Mouse (Mus musculus): ENCODE data around the gene Fbxo41.

The Fbxo41 gene

DNA sequence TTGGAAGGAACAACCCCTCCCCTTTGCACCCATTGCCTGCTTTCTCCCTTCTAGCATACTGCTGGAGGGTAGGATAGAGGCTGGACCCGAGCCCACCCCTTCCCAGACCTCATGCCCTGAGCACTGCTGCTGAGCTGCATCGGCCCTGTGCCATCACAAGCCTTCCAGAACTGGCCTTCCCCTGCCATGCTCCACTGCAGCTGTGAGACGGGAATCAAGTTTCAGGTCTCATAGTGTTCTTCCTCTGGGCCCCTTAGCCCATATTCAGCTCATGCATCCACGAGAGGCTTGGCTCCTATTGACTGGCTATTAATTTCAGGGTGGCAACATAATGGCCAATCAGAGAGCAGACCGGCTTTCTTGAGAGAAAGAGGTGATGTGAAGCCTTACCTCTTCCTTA is 57.5 kb downstream of the Fbxo41 start:
- DNase-seq (ENCODE audit: low spot score): no peak

DNA sequence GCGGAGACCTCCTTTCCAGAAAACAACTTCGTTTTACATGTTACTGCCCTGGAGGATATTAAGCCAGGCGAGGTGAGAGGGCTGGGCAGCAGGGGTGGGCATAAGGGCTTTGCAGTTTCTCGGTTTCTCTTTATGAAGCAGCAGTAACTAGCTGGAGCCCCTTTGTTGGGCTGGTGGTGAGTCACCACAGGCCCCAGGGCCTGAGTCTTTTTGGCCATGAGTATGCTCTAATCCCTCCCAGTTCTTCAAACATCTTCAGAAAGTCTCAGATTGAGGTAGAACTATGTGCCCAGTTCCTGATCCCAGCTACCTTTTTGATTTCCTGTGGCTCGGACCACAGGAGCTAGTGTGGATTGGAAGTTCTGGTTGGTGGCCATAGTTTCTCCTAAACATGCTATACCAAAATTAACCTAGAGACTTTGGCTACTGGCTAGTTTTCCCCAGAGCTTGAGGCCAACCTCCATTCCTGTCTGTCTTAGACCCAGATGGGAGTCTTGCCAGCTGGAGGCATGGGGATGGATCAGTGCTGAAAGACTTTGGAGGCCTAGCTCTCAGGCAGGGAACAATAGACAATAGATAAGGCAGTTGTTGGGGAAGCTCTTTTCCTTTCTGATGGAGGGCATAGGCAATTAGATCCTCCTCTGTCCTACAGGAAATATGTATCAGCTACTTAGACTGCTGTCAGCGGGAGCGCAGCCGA is 58.4 kb downstream of the Fbxo41 start:
- no peak for DNase-seq (ENCODE audit: low spot score)

DNA sequence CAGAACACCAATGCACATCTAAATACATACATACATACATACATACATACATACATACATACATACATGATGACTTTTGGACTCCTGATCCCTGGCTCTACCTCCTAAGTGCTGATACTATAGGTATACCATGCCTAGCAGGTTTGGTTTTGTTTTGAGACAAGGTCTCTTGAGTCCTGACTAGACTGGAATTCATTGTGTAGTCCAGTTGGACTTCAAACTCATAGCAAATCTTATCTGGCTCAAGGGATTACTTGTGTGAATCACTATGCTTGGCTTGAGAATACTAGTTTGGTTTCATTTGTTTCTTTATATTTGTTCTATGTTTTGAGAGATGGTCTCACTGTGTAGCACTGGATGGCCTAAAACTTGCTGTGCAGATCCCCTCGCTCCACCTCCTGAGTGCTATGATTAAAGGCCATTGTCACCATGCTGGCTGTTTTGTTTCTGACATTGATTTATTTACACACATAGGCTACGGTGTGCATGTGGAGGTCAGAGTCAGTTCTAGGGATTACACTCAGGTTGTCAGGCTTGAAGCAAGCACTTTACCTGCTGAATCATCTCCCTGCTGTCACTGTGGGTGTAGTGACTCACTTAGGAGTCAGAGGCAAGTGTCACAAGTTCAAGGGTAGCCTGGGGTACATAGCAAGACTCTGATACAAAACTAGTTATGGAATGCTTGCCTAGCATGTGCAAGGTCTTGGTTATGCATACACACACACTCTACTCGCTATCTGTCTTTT is 59.1 kb downstream of the Fbxo41 start:
- DNase-seq (ENCODE audit: low spot score): no peak

DNA sequence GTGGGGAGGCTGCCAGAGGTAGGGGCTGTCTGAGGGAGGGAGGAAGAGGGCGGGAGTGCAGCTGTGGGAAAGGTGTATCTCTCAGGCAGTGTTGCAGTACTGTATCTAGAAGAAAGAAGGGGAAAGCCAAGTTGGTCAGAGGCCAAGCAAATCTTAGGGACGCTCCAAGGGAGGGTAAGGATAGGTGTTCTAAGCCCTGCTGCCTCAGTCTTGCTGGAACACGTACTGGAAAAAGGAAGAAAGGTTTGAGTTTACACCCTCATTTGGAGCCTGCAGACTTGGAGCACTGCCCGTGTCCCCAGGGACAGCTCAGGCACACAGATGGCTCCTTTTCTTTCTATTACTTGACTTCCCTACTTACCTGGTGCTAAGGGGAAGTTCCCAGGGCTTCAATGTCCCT is 61.7 kb downstream of the Fbxo41 start:
- no peak for DNase-seq (ENCODE audit: low spot score)

DNA sequence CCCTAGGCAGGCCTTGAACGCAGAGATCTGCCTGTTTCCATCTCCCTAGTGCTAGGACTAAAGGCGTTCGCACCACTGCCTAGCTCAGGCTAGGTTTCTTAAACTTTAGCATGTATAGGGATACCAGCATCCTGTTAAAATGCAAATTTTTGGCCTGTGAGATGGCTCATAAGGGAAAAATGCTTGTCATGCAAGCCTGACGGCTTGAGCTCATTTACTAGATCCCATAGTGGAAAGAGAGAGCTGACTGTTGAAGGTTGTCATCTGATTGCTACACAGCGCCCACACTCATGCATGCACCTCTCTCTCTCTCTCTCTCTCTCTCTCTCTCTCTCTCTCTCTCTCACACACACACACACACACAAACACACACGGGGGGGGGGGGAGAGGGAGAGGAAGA is 66.2 kb downstream of the Fbxo41 start:
- DNase-seq (ENCODE audit: low spot score): no peak

DNA sequence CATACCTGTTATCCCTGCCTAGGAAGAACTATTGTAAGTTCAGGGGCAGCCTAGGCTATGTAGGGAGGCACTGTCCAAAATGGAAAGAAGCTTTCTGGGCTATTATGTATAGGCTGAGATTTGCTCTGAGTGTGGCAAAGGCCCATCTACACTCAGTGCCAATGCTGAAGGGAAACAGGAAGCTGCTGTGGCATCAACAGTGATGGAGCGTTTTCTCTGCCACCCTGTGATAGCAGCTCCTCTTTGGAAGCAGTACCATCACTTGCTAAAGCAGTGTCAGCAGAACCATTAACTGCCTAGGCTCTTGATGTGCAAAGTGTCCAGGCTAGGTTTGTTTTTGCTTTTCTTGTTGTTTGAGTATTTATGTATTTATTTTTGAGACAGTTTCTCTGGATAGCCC is 66.6 kb downstream of the Fbxo41 start:
- DNase-seq (ENCODE audit: low spot score): no peak

DNA sequence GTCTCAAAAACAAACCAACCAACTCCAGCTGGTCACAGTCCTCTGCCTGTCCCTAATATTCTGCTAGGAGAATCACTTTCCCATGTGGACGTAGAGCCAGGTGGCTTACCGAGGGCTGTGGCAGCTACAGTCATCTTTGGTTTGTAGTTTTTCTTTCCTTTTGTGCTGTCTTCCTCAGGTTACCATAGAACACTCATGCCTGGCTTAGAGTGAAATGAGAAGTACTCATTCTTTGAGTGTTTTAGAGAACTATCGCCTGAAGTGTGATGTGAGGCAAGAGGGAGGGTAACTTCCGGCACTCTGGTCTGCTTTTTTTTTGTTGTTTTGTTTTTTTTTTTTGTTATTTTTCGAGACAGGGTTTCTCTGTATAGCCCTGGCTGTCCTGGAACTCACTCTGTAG is 68.9 kb downstream of the Fbxo41 start:
- DNase-seq (ENCODE audit: low spot score): no peak

DNA sequence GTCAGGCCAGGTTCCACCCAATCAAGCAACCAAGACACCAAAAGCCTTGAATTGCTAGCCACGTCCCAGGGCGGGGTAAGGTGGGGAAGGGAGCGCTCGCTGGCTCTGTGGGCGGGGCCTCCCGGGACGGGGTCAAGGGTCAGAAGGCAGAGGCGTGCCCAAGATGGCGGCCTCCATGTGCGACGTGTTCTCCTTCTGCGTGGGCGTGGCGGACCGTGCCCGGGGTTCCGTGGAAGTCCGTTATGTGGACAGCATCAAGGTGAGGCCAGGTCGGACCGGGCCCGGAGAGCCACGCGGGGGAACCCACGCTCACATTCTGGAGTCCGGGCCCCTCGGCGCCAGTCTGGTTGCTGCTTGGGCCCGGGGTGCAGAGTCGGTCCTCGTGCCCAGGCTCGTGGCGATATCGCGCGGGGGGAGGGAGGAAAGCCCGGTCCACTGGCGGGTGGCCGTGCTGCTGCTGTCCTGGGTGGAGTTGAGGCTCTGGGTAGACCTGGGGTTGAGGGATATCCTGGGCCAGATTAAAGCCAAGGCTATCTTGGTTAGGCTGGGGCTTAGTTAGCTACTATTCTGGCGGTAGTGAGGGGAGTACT is 70.9 kb downstream of the Fbxo41 start, which contains the start of gene Smyd5:
TSS of gene Smyd5 (plus strand) at position 148 of the 590 bp plus-strand sequence.
- peak; percentile 85 for DNase-seq (ENCODE audit: low spot score)

DNA sequence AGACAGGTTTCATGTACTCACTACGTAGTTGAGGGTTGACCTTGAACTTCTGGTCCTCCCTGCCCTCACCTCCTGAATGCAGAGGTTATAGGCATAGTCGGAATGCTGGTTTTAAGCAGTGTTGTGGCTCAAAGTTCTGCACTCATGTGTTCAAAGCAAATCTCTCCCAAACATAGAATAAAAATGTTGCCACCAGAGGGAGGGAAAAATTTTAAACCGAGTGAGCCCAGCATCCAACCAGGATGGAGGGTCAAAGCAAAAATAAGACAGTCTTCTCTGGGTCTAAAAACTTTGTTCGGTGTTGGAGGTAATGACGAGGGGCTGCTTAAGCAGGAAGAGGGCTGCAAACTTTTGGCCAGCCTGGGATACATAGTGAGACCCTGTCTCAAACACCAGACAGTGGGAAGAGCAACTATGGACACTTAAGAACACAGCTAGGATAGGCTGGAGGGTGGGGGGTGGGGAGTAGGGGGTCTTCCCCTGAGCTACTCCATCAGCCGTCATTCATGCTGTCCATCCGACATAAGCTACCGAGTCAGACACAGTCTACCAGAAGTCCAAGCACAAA is 71.4 kb downstream of the Fbxo41 start:
- no peak for DNase-seq (ENCODE audit: low spot score)

DNA sequence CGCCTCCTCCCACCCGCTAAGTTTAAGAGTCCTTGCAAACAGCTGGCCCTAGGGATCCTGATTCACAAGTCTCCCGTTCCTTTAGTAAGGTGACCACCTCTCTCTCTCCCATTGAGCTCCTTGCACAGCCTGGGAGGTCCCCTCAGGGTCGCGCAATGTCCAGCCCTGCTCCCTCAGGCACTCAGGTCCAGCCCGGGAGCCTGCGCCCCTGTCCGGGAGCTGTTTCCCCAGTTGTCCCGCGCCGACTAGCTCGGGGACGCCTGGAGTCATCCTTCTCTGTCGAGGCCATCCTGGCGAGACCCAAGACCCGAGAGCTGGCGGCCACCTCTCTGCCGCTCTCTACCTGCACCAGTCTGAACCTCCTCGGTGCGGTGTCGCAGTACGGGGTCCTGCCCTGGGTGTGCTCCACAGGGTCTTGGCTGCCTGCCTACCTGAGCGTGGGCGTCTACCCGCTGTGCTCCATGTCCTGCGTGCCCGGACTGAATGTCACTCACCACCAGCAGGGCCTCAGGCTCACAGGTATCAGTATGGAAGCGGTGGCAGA is 78.9 kb downstream of the Fbxo41 start, which contains the start of gene Noto:
TSS of gene Noto (plus strand) at position 51 of the 544 bp plus-strand sequence.
- DNase-seq (ENCODE audit: low spot score): no peak
